Mouse (Mus musculus) heart, postnatal 4 days (tissue): ENCODE results near the gene Asb16. TPM values are rescaled to one million over a fixed set of nuclear protein-coding genes. Genes with fewer than 3 reads are reported as not detected.

Source experiments
- DNase-seq: peaks from one replicate; pipeline ENCODE4 v3.0.0; 2021
- total RNA-seq, 2 experiments: library from RNA; stranded (reverse); gene quantifications; 2 replicates each; pipeline ENCODE4 v1.2.3; 2021

The Asb16 gene
- total RNA-seq, 2 experiments from 2014 or later = 0.33 to 0.41 TPM

DNA sequence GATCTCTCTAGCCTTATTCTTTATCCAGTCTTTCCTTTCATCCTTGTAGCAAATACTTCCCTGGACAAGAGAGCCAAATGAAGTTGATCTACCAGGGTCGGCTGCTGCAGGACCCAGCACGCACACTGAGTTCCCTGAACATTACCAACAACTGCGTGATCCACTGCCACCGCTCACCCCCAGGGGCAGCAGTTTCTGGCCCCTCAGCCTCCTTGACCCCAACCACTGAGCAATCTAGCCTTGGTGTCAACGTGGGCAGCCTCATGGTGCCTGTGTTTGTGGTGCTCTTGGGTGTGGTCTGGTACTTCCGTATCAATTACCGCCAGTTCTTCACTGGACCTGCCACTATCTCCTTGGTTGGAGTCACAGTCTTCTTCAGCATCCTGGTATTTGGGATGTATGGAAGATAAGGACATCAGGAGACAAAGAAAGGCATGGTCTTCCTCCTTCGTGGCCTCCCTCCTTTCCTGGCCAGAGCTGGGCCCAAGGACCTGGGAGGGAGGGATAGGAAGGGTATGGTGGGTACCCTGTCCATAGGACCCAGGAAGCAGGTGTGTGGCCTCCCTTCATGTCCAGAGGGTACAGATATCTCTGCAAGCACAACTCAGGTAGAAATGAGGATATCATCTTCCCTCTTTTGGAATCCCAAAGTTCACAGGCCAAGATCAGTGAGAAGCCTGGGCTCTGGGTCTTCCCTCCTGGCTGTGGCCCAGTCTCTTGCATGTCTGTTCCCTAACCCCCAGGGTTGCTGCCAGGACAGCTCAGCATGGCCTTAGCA, 19.7 kb downstream of the Asb16 start:
- DNase-seq = no peak

DNA sequence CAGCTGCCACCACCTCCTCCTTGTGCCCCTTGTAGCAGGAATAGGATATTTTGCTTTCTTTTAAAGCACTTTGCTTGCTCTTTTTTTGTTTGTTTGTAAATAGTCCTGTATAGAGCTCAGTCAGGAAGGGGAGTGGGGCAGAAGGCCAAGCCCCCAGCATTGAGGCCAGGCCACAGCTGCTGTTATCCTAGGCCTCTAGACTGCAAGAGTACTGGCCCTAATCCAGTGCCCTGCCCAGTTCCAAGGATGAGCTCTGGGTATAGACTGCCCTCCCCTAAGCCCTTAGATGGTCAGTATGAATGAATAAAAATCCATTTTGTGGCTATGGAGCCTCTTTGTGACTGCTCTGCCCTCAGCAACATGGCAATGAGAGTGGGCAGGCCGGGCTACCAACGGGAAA, 20.4 kb downstream of the Asb16 start:
- DNase-seq = peak; percentile 30

DNA sequence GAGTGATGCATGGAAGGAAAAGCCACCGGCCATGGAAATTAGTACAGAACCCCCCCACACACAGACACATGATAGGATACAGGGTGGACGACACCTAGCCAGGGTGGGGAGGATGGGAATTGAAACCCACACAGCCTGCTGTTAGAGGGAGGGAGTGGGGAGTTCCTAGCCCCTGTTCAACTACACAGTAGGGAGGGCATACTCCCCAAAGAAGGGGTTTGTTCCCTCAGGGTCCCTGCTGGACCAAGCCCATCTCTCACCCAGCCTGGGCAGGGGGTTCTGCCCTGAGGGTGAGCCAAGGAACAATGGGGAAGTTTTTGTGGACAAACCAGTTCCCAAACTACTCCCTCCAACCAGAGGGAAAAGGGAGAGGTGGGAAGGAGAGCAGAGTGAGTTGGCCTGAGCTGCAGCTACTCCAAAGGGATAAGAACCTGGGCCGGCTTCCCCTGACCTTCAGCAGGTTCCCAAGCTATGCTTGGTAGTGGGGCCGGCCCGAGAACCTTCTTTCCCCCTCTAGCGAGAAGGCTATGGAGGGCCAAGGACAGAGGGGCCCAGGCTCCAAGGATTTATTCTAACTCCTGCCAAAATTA, 21.1 kb downstream of the Asb16 start:
- DNase-seq = no peak

DNA sequence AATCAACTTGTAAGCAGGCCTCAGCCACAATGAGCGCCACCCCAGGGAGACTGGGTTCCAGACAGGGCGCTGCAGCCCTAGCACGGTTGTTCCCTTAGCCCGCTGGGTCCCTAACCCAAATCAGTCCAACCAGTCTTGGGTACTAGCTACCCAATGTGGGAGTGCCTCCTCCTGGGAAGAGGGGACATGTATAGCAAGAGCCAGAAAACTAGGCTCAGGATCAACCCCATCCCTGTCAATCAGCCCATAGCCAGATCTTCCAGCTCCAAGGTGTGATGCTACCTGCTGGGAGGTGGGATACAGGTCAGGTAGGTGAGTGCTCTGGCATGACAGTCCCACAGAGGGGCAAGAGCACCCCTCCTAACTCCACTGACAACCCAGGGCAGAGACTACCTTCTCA, 21.6 kb downstream of the Asb16 start:
- DNase-seq = no peak

DNA sequence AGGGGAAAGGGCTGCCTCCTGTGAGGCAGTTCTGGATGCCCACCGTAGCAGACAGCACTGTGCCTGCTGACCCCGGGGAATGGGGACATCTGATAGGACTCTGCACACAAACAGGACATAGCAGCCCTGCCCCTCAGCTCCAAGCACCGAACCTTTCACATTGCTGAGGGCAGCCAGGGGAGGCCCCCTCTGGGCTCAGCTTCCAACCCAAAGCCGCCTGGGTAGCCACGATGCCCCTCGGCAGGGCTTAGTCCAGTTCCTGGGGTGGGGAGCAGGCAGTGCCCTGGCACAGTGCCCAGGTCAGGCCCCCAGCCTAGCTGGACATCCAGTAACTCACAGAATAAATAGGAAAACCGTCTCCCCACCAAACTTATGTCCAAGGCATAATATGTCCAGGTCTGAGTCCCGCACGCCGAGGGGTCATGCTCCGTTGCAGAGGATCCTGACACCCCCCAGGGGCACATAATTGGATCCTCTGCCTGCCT, 22.6 kb downstream of the Asb16 start:
- peak; percentile 20 for DNase-seq

DNA sequence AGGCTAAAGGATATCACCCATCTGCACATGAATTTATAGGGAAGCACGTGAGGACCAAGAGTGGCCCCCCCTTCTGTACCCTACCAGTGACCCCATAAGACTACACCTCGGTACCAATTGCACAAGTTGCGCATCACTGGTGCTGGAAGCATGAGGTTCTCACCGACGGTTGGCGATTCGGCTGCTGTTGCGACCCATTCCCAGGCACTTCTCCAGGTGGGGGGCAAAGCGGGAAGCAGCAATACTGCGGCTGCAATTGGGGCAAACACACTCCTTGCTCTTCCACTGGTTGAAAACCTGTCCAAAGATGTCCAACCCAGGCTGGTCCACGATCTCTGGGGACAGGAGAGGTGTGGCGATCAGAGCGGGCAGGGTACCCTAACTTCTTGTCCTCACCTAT, 25.4 kb downstream of the Asb16 start:
- no peak for DNase-seq

DNA sequence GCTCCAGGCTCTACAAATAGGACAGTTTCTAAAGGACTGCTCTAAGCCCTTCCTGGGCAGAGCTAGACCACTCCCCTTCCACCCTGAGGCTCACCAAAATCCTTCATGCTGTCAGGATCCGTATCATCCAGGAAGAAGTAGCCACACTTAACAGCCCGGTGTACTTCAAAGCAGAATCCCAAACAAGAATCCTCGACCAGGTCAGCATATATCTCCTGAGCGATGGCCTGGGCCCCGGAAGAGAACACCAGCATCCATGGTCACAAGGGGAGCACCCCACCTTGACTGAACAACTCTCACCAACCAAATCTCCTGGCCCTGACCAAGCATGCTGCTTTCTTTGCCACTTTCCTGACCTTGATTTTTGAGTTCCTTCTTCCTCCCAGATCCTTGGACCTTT, 25.9 kb downstream of the Asb16 start:
- DNase-seq = no peak

DNA sequence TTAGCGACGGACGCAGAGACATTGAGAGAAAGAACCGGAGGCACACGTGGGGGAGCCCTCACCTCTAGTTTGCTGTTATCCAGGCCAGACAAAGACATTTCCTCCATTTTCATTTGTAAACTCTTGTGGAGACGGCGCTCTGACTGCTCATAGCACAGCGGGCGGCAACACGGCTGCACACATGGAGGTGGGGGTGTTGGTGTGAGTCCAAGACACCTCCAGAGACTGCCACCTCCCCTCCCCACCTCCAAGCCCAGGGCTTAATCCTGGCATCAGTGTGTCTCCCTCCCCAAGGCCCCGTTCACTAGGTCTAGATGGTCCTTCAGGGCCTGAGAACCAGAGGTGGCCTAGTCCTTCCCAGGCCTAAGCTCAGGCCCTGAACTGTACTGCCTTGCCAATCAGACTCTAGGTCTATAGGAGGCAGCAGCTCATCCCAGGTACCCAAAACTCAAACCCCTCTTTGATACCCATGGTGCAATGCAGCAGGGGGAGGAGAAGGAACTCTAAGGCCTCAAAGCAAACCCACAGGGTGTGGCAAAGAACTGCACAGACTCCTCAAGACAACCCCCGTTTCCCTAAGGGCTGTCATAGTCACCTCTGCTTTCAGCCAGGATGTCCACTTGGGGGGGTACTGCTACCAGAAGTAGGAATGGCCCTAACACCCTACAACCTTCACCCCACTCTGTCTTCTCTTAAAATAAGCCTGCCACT, 26.5 kb downstream of the Asb16 start:
- DNase-seq = peak; percentile 26

DNA sequence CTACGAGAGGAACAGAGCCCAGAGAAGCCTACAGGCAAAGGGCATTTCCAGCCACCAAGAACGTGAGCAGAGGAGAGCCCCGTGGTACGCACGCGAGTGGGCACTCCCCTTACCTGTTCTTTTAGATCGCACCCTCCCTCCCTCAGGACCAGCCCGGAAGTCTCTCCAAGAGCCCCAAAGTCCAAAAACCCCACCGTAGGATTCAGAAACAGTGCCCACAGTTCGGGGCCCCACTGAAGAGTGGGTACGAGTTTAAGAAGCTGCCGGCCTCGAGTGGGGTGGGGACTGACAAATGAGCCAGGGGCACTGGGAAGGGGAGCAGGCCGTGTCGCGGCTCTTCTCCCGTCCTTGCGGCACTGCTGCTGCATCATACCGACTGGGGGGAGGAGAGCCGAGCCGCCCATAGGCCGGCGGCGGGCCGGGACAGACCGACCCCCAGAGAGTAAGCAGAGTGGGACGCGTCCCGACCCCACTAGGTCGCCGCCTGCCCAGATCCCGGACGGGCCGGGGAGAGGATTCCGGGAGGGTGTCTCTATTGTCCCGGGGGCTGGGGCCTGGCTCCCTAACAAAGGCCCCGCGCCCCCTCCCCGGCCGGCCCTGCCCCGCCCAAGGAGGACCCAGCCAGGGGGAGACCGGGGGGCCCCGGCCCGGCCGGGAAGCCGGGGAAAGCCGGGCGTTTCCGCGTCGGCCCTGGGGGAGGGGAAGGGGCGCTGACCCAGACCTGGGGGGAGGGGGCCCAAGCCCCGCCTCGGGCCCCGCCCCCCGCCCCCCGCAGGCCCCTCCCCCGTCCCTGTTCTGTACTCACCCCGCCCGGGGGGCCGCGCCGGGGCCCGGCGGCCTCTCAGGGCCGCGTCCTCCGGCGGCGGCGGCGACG, 27.3 kb downstream of the Asb16 start:
- peak; percentile 72 for DNase-seq

DNA sequence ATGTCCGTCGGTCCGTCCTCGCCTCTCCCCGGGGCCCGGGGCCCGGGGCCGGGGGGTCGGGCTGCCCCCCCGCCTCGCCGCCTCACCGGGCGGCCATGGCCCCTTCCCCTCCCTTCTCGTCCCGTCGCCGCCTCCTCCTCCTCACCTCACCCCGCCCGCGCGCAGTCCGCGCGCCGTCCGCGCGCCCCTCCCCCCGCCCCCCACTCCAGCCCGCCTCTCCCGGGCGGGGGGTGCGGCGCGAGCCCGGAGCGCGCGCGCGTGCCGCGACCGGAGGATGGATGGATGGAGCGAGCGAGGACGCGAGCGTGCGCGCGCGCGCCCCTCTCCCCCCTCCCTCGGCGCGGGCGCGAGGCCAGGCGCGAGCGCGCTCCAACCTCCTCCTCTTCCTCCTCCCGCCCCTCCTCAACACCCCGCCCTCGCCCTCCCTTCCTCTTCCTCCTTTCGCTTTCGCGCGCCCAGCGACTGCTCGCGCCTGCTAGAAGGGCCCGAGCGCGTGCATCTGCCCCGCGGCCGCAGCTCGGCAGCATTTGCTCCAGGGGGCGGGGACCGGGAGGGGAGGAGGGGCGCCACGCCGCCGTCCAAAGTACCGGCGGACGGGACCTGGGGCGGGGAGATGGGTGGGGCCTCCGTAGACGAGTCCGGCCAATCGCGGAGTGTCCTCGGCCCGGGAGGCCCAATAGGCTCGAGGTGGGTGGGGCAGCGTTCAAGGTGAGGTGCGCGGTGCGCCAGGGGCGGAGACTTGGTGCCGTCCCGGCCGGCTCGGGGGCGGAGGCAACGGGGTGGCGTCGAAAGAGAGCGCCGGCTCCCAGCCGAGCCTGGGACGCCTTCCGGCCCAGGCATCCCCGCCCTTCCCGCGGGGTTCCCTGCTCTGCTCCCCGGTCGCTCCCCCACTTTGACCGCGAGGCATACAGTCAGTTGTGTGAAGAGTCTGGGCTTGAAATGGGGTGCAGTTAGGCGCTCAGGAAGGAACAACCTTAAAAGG, 28.2 kb downstream of the Asb16 start, which contains the start of gene Atxn7l3:
Atxn7l3 (minus strand) TSS at position 141 of the 982 bp plus-strand sequence.
- DNase-seq = peak; percentile 99

DNA sequence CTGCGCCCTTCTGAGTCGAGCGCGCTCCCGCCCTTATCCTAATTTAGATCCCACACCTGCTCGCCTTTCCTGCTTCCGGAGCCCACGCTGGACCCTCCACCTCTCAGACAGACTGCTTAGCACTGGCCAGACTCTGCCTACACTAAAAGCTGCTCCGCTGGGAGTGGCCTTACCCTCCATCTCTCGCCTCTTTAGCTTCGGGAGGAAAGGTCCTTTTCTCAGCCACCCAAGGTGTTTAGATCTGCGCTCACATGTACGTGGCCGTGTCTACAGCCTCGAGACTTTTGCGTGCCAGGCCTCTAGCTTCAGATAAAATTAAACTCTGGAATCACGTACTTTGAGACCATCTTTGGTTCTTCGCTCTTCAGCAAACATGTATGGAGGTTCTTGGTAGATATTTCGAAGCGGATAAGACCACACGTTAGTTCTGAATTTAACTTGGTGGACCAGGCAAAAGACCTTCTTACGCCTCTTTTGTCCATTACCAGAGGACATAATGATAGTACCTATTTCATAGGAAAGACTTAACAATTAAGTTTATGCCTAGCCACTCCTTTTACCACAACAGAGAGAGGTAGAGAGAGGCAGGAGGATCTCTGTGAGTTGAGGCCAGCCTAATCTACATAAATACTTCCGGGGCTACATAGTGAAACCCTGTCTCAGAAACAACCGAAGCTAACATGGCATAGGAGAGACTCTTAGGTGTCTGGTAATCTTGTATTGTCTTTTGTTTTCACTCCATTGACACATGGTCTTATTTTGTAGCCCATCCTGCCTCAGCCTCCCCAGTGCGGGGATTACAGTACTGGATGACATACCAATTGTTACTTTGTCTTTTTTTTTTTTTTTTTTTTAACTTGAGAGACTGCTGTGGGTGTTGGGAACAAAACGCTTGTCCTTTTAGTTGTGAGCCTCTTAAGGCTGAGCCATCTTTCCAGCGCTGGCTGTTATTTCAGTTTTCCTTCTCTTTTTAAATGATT, 29.3 kb downstream of the Asb16 start:
- no peak for DNase-seq

DNA sequence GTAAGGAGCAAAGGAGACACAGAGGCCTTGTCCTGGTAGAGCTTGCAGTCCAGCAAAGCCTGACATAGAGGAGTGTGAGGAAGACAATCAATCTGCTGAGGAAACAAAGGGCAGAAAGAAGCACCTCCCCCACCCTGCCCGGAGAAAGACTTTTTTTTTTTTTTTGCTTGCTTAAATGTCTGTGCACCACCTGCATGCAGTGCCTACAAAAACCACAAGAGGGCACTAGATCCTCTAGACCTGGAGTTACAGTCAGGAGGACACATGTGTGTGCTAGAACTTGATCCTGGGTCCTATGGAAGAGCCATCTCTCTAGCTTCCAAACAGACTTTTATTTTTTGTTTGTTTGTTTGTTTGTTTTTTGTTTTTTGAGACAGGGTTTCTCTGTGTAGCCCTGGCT, 31.3 kb downstream of the Asb16 start:
- peak; percentile 77 for DNase-seq

DNA sequence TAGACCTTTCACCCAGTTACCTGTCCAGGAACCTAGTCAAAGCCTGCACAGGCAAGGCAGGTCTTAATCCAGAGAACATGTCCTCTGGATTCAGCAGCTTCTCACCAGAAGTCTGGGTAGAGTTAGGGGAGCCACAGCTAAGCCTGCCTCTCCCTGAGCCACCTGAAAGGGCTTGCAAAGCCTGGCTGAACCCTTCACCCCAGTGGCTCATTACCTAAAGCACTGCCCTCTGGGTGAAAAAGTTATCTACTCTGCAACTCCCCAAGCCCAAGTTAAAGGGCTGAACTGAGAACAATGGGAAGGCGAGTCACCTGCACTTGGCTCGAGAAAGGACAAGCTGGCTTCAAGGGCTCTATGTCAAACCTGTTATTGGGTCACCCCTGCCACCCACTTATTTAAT, 35.6 kb downstream of the Asb16 start:
- no peak for DNase-seq

DNA sequence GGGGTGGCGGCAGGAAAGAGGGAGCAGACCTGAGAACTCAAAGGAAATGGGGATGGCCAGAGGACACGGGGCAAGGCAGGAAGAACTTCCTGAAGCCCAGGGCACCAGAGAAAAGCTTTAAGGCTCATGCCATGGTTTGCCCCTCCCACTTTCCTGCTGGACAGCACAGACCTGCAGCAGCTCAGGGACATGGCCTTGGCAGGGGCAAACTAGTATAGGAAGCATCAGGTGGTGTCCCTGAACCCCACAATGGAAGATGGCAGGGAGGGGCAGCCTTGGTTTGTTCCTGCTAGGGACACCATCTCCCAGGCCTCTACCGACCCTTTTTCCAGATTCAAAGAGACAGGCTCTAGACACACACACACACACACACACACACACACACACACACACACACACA, 36.8 kb downstream of the Asb16 start:
- DNase-seq = no peak

DNA sequence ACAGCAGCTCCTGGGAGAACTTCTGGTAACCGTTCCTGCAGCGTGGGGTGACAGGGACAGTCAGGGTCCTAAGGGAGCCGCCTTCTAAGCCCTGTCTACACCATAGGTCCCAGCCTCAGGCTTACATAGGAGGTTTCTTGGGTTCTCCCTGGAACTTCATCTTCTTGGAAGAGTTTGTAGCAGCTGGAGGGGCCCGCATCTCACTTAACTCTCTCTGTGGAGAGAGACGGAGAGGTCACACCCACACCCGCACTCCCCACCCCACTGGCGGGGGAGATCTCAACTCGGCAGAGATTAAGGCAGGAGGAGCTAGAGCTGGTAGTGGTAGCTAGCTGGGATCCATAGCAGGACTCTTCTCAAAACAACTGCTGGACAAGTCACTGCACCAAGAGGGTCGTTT, 39.6 kb downstream of the Asb16 start:
- no peak for DNase-seq

DNA sequence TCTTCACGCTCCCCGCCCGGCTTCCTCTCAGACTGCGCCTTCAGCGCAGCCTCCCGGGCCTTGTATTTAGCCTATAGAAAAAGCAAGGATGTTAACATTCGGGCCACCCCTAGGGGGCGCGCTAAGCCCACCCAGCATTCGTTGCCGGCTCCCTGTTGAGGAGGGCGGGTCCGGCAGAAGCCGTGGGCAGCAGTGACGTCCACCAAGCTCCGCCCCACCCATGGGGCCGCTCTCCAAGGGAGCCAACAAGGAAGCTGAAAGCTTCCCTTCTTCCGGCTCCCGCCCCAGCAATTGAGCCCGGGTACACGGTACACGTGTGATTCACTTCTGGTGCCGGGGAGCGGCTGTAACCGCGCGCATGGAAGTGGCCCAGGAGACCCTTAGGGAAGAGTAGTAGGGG, 40.4 kb downstream of the Asb16 start:
- peak; percentile 98 for DNase-seq

DNA sequence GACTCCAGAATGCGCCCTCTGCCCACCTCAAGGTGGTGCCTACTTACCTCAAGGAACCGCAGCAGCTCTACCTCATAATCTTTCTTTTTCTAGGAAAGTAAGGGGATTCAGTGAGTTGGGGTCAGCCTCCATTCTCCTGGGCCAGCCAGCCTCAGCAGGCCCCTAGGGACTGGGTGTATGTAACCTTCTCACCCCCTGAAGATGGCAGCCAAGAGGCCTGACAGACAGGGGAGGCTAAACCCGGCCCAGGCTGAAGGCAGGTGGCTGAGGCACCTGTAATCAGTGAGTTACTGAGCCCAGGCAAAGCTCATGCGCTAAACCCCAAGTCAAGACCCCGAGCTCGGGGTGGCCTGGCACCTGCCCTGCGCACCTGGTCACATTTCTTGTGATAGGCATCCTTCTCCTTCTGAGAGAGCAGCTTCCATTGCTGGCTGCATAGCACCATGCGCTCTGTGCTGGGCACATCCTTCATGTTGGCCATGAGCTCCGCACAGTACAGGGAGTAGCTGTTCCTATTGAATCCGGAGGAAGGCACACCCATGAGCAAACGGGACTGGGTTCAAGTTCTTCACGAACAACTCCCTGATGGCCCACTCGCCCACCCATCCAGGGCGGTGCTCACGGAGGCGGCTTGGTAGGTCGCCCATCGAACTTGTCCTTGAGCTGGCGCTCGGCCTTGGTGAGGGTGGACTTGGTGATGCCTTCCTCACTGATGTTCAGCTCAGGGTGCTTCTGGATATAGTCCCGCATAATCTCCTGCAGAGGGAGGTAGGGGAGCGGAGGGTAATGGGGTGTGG, 41.5 kb downstream of the Asb16 start:
- DNase-seq = no peak

DNA sequence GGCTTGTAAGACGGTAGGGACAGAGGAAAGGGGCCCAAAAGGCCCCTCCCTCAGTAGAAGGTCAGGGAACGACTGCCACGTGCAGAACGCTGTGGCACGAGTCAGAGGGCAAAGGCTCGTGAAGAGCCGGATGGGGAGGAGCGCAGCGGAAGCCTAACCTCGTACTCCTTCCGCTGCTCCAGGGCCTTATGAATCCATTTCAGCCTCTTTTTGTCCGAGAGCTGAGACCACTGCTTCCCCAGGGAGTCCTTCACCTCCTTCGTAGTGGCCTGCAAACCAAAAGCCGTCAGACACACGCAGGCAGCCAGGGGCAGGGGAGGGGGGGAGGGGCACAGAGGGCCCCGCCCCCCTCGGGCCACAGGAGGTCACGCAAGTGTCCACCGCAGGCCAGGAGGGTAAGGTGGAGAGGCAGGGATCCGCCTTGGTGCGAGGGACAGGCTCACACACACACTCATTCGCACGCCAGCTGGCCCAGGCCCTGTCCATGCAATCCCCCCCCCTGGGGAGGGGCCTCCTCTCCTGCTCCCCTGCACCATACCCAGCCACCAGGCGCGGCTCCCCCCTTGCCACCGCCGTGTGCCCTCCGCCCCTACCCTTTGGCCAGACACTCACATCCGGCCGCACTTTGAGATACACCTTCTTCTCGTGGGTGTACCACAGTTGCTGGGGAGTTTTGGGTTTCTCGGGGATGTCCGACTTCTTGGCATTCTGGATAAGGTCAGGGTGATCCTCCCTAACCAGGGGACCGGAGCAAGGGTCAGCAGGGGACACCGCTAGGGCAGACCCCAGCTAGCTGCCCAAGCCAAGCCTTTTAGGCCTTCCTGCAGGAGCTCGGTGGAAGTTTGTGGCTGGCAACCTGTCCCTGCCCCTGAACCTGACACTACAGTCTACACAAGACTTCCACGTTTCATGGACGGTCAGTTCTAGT, 42.5 kb downstream of the Asb16 start:
- DNase-seq = no peak
